Mouse (Mus musculus): Measurements from ENCODE around the gene Gm10382.

Gene Gm10382

DNA sequence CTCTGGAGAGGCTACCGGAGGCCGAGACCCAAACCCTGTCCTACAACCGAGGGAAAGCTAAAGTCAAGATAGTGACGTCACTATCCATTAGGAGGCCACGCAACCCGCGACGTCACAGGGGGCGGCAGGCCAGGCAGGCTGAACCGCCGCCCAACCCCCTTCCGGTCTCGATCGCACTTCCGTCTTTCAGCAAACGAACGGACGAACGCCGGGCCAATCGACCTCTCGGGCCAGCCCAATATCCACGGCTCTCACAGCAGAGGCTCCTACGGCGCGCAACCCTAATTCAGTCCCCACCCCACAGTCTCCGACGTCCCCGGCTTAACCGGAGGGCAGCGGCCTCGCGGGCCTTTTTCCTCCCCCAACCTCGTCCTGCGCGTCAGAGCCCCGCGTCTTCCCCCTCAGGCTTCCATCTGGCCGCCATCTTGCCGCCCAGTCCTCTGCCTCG lies at the start of gene Gm10382:
TSS of gene Gm10382 (plus strand) at position 192 of the 448 bp plus-strand sequence.
- peak; percentile 95 for DNase-seq

GRCm38 (mm10) chr5:125339851-125340531 lies 49.1 kb upstream of the Gm10382 start:
- DNase-seq: peak; percentile 55

DNA sequence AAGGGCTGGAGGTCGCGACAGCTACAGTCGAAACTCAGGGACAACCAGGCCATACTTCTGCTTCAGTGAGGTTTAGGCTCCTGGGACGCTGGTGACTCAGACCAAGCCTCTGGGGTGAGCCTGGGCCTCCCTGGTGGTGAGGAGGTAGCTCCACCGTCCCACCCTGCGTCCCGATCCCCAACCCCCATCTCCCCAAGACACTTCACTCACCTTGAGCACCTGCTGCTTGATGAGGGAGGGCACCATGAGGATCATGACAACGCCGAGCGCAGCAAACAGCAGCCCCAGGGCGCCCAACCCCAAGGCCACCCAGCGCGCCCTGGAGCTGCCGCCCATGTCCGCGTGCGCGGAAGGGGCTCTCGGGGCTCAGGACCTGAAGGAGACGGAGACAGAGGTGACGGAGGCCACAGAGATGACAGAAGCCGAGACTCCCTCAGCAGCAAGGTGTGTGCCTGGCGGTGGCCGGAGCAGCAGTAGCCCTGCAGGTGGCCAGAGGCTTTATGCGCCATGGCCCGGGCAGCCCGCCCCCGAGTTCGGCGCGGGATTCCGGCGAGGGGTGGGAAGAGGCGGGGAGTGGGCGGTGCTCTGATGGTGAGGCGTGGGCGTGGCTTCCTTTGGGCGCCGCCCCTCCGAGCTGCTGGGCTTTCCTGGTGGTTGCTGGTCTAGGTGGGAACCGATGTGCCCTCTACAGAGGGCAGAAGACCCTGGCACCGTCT lies 48.4 kb upstream of the Gm10382 start, which contains the start of gene Scarb1:
TSS of gene Scarb1 (minus strand) at position 548 of the 716 bp plus-strand sequence.
- DNase-seq: peak; percentile 91

- no peak for DNase-seq
Measured at GRCm38 (mm10) chr5:125341459-125342090, 47.5 kb upstream of the Gm10382 start.

DNA sequence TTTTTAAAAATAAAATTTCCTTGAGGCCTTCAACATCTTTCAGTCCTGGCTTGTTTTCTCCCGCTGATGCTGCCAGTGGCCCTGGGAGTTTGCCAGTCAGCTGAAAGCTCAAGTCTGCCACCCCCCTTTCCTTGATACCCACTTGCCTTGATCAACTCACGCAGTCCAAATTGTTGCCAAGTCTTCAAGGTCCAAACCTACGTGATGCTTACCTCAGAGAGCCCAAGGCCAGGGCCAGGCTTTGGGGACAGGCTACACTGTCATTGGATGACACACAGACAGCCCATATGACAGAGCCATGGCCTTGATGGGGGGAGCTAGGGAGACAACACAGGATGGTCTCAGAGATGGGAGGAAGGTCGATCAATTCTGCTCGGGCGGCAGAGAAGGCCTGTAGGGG lies 44.8 kb upstream of the Gm10382 start:
- DNase-seq: no peak

- no peak for DNase-seq
Measured at GRCm38 (mm10) chr5:125348067-125348466, 41.1 kb upstream of the Gm10382 start.

- DNase-seq: peak; percentile 68
Measured at GRCm38 (mm10) chr5:125348487-125348886, 40.6 kb upstream of the Gm10382 start.

- no peak for DNase-seq
Measured at GRCm38 (mm10) chr5:125349391-125349790, 39.7 kb upstream of the Gm10382 start.

DNA sequence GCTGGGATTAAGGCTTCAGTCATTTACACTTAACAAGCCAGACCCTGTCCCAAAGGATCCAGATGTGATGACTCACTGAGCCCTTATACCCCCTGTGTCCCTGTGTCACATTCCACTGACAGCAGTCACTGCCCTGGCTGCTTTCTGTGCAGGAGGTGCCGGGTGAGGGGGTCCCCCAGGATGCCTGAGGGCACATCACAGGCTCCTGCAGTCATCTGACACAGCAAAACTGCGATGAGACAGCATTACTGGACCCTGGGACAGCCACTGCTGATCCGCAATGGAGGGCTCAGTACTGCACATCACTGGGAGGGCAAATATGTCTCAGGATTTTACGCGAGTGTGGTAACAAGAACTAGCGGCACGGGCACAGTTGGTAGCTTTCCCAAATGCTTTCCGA lies 38.1 kb upstream of the Gm10382 start:
- no peak for DNase-seq

DNA sequence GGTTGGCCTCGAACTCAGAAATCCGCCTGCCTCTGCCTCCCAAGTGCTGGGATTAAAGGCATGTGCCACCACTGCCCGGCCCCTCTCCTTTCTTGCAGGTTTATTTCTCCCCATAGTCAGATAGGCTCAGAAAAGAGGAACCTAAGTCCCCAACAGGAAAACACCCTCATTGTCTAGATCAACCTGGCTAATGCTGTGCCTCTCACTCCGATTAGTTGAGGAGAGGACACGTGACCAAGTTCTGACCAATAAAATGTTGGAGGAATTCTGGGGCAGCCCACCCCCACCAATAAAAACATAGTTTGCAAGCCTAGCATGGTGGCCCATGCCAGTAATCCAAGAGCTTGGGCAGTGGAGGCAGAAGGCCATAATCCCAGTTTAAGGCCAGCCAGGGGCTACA lies 37.2 kb upstream of the Gm10382 start:
- no peak for DNase-seq

- no peak for DNase-seq
Measured at GRCm38 (mm10) chr5:125352781-125353294, 36.3 kb upstream of the Gm10382 start.

DNA sequence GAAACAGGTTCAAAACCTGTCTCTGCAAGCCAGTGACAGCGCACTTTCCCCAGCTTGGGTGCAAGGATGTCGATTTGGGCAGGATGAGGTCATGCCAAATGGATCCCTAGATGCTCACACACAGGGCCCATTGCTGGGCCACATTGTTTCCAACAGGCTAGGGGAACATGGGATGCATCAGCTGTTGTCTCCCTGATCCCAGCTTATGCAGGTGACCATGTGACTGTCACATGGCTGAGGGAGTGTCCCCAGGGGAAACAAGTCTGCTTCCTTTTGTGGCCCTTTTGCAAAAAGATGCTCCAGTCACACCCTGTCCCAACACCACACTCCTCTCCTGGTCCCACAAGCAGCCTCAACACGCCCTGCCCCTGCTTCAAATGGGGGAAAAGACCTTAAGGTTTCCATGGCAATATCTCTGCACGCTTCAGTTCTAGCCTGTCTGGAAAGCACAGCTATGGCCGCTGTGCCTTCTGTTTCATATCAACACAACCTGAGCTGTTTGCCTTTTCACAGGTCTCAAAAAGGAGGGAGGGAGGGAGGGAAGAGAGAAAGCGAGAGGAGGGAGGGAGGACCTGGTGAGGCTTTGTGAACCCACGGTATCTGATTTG lies 34.1 kb upstream of the Gm10382 start:
- no peak for DNase-seq

GRCm38 (mm10) chr5:125355650-125356049 lies 33.5 kb upstream of the Gm10382 start:
- no peak for DNase-seq

DNA sequence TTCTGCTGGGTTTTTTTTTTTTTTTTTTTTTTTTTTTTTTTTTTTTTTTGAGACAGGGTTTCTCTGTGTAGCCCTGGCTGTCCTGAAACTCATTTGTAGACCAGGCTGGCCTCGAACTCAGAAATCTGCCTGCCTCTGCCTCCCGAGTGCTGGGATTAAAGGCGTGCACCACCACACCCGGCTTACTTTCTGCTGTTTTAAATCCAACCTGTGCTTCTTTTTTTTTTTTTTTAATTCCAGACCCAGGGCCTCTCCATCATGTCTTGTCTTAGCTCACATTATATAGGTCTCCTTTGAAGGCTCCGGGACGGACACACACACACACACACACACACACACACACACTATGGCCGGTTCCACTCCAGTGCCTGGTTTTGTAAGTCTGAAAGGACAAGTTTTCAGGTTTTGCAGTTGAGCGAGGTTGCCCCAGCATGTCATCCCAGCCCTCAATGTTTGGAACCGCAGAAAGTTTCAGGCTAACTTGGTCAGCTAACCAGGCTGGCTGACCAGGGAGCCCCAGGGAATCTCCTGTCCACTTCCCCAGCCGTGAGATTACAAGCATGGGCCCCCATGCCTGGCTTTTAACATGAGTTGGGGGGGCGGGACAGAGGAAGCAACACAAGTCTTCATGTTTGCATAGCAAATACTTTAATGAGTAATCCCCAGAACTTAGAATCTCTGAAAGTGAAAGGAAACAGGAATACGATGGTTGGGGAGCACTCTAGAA lies 31.4 kb upstream of the Gm10382 start:
- DNase-seq: no peak

- no peak for DNase-seq
Measured at GRCm38 (mm10) chr5:125358270-125358608, 30.9 kb upstream of the Gm10382 start.

- DNase-seq: no peak
Measured at GRCm38 (mm10) chr5:125360566-125360965, 28.6 kb upstream of the Gm10382 start.

GRCm38 (mm10) chr5:125360981-125361510 lies 28.1 kb upstream of the Gm10382 start:
- no peak for DNase-seq

- DNase-seq: peak; percentile 62
Measured at GRCm38 (mm10) chr5:125363894-125364293, 25.2 kb upstream of the Gm10382 start.

GRCm38 (mm10) chr5:125364851-125365429 lies 24.2 kb upstream of the Gm10382 start:
- DNase-seq: no peak

DNA sequence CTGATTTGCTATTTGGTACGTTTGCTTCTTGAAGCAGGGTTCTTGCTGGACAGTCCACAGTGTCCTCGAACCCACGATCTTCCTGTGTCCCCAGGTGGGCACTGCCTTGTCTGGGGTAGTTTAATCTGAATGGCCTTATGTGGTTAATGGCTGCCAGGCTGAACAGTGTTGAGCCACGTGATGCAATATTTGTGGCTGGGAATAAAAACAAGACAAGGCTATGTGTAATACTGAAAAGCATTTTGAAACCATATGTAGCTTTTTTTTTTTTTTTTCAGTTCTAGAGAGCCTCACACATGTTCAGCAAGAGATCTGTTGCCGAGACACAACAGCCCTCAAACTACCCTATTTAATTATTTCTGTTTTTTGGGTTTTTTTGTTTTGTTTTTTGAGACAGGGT lies 21.0 kb upstream of the Gm10382 start:
- DNase-seq: no peak

- peak; percentile 80 for DNase-seq
Measured at GRCm38 (mm10) chr5:125368568-125368967, 20.6 kb upstream of the Gm10382 start.

Data from lung, postnatal 10 days (tissue).